Mouse (Mus musculus) intestine, embryonic 15.5 days (tissue): ENCODE results near the gene Gpbar1. TPM values are rescaled to one million over a fixed set of nuclear protein-coding genes. Genes with fewer than 3 reads are reported as not detected.
"Not testable (repeated sequence)": the region's sequence is repeated elsewhere in the genome, so short reads cannot be mapped to it uniquely, and the experiment has no call there.

Experiments
- ATAC-seq: fragments of 200-750 bp; cut with Nextera tagmentation; 2 replicates; pipeline ENCODE4 v1.8.0; 2017; ENCODE audit warnings: moderate TSS enrichment, moderate library complexity
- H3K27ac ChIP-seq: fragments of 300-500 bp; sonication (generic); 2 replicates; pipeline ENCODE4 v1.5.1; 2015; ENCODE audit warnings: mild to moderate bottlenecking, inconsistent platforms
- H3K27me3 ChIP-seq: fragments of 300-500 bp; sonication (generic); replicated peaks from 2 replicates; pipeline ENCODE4 v1.6.1; 2015; ENCODE audit warnings: inconsistent platforms
- H3K36me3 ChIP-seq: fragments of 300-500 bp; sonication (generic); 2 replicates; pipeline ENCODE4 v1.6.1; 2015; ENCODE audit warnings: inconsistent platforms
- H3K4me1 ChIP-seq: fragments of 300-500 bp; sonication (generic); replicated peaks from 2 replicates; pipeline ENCODE4 v1.6.1; 2015; ENCODE audit warnings: inconsistent platforms
- H3K4me2 ChIP-seq: fragments of 300-500 bp; sonication (generic); replicated peaks from 2 replicates; pipeline ENCODE4 v1.6.1; 2015; ENCODE audit warnings: mild to moderate bottlenecking, inconsistent platforms
- H3K4me3 ChIP-seq: fragments of 300-500 bp; sonication (generic); replicated peaks from 2 replicates; pipeline ENCODE4 v1.5.1; 2015; ENCODE audit warnings: inconsistent platforms
- H3K9ac ChIP-seq: fragments of 300-500 bp; sonication (generic); 2 replicates; pipeline ENCODE4 v1.6.1; 2015; ENCODE audit warnings: inconsistent platforms
- H3K9me3 ChIP-seq: fragments of 300-500 bp; sonication (generic); 2 replicates; pipeline ENCODE4 v1.6.1; 2016; ENCODE audit warnings: inconsistent platforms
- WGBS: fragments of 180-500 bp; shearing (Covaris S2); methylation state at CpG from one replicate; pipeline ENCODE4 v1.1.7; 2015; 5-methylcytosine and 5-hydroxymethylcytosine counted together
- polyA plus RNA-seq: library from polyadenylated mRNA; unstranded; fragments of >200 nt; fragmentation: Nextera tagmentation; extraction: Ambion mirVana; gene quantifications from 2 replicates; pipeline ENCODE4 v1.2.1, GENCODE M21; 2015

The Gpbar1 gene
- polyA plus RNA-seq, 1 experiment from 2014 or later, result 3.3 TPM

DNA sequence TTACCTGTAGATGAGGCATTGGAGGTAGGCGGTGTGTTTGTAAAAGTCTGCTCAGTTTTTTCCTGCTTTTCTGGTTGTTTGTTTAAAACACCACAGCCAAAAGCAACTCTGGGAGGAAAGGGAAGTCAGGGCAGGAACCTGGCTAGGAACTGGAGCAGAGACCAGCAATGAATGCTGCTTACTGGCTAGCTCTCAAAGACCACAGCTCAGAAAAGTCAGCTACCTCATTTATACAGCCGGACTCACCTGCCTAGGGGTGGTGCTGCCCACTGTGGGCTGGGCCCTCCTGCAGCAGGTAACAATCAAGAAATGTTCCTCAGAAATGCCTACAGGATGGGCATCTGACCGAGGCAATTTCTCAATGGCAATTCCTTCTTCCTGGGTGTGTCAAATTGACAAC is 36.4 kb downstream of the Gpbar1 start:
- Histone ChIP-seq H3K4me1 (peaks cover 3% of the 10 kb centered on the region; the same call in 1 of the 2 replicates), H3K4me3 (no peak overlapping the region), H3K9me3 (no peaks in the 10 kb centered on the region), H3K36me3 (no peaks in the 10 kb centered on the region), H3K27me3 (no peaks in the 10 kb centered on the region), H3K9ac (no peak overlapping the region), H3K27ac (no peak overlapping the region), H3K4me2 (no peak overlapping the region)
- no peak for ATAC-seq
- 79% methylated on average over 3 of the region's 3 CpGs for WGBS

DNA sequence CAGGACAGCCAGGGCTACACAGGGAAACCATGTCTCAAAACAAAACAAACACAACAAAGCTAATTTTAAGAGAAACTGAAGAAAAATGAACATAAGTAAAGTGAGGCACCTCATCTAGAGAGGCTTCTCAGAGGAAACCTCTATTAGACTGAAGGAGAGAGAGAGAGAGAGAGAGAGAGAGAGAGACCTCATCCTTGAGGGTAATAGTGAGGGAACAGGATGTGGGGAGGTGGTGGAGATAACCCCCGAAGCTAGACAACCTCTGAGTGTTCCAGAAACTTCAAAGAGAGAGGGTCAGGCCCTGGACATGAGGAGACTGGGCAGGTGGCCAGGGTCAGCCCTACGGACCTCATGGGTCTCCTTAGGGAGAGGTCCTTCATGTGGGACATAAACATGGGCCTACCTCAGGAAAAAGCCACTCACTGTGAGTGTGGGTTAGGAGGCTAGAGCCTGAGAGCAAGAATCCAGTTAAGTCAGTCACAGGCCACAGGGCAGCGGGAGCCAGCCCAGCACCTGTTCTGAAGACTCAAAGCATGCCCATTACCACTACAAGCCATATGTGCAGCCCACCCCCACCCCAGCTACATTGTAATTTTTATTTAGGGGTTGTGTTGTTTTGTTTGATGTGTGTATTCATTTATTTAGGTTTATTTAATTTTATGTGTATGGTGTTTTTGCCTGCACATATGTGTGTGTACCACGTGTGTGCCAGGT is 37.9 kb downstream of the Gpbar1 start:
- Histone ChIP-seq H3K27me3 (no peaks in the 10 kb centered on the region), H3K9me3 (no peaks in the 10 kb centered on the region), H3K9ac (no peak overlapping the region), H3K4me3 (no peak overlapping the region), H3K4me2 (no peak overlapping the region), H3K36me3 (no peaks in the 10 kb centered on the region), H3K4me1 (no peaks in the 10 kb centered on the region), H3K27ac (no peak overlapping the region)
- no peak for ATAC-seq
- 78% methylated on average over 4 of the region's 4 CpGs for WGBS

DNA sequence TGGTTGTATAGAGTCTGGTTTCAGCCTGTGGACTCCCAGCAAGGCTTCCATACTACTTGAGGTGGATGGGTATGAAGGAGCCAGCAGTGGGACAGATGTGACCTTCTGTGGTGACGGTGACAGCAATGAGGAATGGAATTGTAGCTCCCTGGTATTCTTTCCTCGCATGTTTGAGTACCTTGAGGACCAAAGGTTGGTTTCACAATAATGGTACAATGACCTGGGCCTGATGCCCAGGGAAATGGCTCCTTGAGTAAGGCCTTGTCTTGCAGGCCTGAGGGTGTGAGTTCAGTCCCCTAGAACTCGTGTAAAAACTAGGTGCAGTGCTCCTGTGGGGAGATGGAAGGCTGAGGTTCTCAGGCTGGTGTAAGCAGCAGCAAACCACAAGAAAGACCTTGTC is 40.4 kb downstream of the Gpbar1 start:
- H3K27ac ChIP-seq, result no peak overlapping the region
- 88% methylated on average over 3 of the region's 3 CpGs for WGBS
- H3K9ac ChIP-seq, result no peak overlapping the region
- no peaks in the 10 kb centered on the region for H3K27me3 ChIP-seq
- no peak overlapping the region for H3K4me3 ChIP-seq
- H3K36me3 ChIP-seq, result no peaks in the 10 kb centered on the region
- H3K9me3 ChIP-seq, result no peaks in the 10 kb centered on the region
- H3K4me1 ChIP-seq, result no peaks in the 10 kb centered on the region
- no peak for ATAC-seq
- no peak overlapping the region for H3K4me2 ChIP-seq

DNA sequence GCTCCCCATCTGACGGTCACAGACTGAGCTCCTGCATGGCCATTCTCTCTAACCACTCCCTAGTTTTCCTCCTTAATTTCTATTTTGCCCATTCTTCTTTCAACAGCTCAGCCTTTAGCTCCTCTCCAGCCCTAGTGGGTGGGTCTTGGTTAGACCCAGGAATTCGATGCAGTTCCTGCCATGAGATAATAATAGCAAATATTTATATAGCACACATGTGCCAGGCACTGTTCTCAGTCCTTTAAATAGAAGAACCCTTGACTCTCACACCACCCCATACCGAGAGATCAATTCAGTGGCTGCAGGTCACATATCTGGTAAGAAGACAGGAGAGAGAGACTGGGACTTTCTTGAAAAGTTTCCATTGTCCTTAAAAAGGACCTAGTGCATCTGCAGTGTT is 43.0 kb downstream of the Gpbar1 start:
- Histone ChIP-seq H3K4me2 (no peak overlapping the region), H3K9me3 (no peaks in the 10 kb centered on the region), H3K27me3 (no peaks in the 10 kb centered on the region), H3K4me1 (no peaks in the 10 kb centered on the region), H3K4me3 (no peak overlapping the region), H3K9ac (no peak overlapping the region), H3K27ac (no peak overlapping the region), H3K36me3 (no peaks in the 10 kb centered on the region)
- 0 out of 2 replicates have a peak, but pooled peaks have one; percentile 28 for ATAC-seq
- WGBS, result 41% methylated on average over 3 of the region's 3 CpGs

DNA sequence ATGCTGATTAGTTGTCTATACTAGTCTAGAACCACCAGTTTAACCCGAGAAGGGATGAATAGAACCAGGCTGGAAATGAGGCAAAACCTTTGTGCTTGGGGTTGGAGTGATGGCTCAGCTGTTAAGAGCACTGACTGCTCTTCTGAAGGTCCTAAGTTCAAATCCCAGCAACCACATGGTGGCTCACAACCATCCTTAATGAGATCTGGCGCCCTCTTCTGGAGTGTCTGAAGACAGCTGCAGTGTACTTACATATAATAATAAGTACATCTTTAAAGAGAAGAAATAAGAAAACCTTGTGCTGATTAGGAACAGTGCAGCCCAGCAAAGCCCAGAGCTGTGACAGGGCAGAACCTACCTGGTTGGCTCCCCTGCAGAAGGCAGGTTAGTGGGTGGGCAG is 48.6 kb downstream of the Gpbar1 start:
- not testable (repeated sequence) for H3K9ac ChIP-seq, H3K27me3 ChIP-seq, ATAC-seq, H3K4me3 ChIP-seq, H3K27ac ChIP-seq, H3K36me3 ChIP-seq, H3K4me2 ChIP-seq, H3K9me3 ChIP-seq
- WGBS, result 77% methylated on average over 2 of the region's 2 CpGs
- peaks cover 12% of the 10 kb centered on the region for H3K4me1 ChIP-seq

Other genes starting within 250 kb of the Gpbar1 start
- gene Tns1, start 154.1 kb upstream of the Gpbar1 start, polyA plus RNA-seq, result 23.1 and 29.1 TPM in 2 replicates
- 0.18 and 0.34 TPM in 2 replicates for gene Rufy4, start 153.0 kb upstream of the Gpbar1 start, polyA plus RNA-seq
- 0.24 and 0.35 TPM in 2 replicates for gene Cxcr2, start 124.6 kb upstream of the Gpbar1 start, polyA plus RNA-seq
- gene Cxcr1, start 83.9 kb upstream of the Gpbar1 start, polyA plus RNA-seq, result not detected in 2 replicates
- gene Arpc2, start 42.5 kb upstream of the Gpbar1 start, polyA plus RNA-seq, result 518 and 584 TPM in 2 replicates
- gene Aamp, start 6.2 kb downstream of the Gpbar1 start, polyA plus RNA-seq, result 225 and 244 TPM in 2 replicates
- gene Pnkd, start 6.4 kb downstream of the Gpbar1 start, polyA plus RNA-seq, result 120 and 127 TPM in 2 replicates
- gene Tmbim1, start 27.1 kb downstream of the Gpbar1 start, polyA plus RNA-seq, result 54.9 and 64.3 TPM in 2 replicates
- 0.39 and 0.53 TPM in 2 replicates for gene Catip, start 83.6 kb downstream of the Gpbar1 start, polyA plus RNA-seq
- 6.4 and 6.7 TPM in 2 replicates for gene Slc11a1, start 96.6 kb downstream of the Gpbar1 start, polyA plus RNA-seq
- 75.4 and 78.7 TPM in 2 replicates for gene Ctdsp1, start 113.0 kb downstream of the Gpbar1 start, polyA plus RNA-seq
- 135 and 146 TPM in 2 replicates for gene Vil1, start 130.8 kb downstream of the Gpbar1 start, polyA plus RNA-seq
- 58.9 and 61.4 TPM in 2 replicates for gene Cnot9, start 227.5 kb downstream of the Gpbar1 start, polyA plus RNA-seq